Mouse (Mus musculus): ENCODE results near the gene Crbn.

The Crbn gene

DNA sequence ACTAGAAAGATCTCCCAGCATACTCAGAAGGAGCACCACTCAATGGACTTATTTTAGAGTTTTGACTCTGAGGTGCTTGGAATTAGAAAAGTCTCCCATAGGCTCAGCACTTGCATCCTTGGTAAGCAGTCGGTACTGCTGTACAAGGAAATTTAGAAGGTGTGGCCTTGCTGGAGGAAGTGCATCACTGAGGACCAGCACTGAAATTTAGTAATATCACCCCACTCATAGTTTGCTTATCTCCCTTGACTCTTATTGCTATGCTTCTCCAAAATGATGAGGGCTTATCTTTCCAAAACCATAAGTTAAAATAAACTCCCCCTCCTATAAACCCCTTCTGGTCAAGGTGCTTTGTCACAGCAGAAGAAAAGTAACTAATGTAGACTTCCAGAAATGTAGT is 38.4 kb downstream of the Crbn start:
- no peak for DNase-seq (ENCODE audit: low spot score)

- no peak for DNase-seq (ENCODE audit: low spot score)
These were observed 39.2 kb downstream of the Crbn start for GRCm38 (mm10) chr6:106760473-106761218.

DNA sequence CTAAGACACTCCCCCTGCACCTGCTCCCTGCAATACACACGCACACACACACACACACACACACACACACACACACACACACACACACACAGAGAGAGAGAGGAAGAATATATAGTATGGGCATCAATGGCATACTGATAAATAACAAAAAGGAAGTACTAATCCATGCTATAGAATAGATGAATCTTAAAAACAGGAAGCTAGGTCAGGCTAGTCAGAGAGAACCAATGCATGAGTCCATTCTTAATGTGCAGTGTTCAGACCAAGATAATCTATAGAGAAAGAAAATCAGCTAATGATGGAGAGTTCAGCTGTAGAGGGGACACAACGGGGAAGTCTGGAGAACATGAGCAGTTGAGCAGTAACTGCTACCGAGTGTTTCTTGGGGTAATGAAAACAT is 41.6 kb downstream of the Crbn start:
- DNase-seq (ENCODE audit: low spot score), result no peak

- no peak for DNase-seq (ENCODE audit: low spot score)
These were observed 49.6 kb downstream of the Crbn start for GRCm38 (mm10) chr6:106750291-106750690.

- no peak for DNase-seq (ENCODE audit: low spot score)
These were observed 50.9 kb downstream of the Crbn start, which contains the start of gene Il5ra for GRCm38 (mm10) chr6:106748887-106749388. Il5ra (minus strand) TSS chr6:106749037.

GRCm38 (mm10) chr6:106747804-106748203 is 52.1 kb downstream of the Crbn start:
- DNase-seq (ENCODE audit: low spot score), result no peak

DNA sequence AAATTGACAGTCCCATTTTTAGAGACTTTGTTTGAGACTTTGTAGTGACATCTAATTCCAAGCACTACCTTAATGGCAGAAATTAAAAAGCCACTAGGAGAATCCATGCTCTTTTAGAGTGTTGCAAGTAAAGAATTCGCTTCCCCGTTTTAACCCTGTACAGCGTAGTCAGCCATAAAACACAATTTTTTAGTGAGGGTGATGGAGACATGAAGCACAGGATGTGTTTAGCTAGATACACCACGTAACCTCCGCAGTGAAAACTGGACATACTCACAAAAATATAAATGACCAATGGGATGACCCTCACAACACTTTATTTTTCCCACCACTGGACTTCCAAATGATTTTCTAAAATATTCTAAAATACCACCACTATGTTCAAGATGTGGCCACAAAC is 52.6 kb downstream of the Crbn start:
- no peak for DNase-seq (ENCODE audit: low spot score)

GRCm38 (mm10) chr6:106745673-106746394 is 54.0 kb downstream of the Crbn start:
- no peak for DNase-seq (ENCODE audit: low spot score)

GRCm38 (mm10) chr6:106743556-106744233 is 56.2 kb downstream of the Crbn start:
- no peak for DNase-seq (ENCODE audit: low spot score)

DNA sequence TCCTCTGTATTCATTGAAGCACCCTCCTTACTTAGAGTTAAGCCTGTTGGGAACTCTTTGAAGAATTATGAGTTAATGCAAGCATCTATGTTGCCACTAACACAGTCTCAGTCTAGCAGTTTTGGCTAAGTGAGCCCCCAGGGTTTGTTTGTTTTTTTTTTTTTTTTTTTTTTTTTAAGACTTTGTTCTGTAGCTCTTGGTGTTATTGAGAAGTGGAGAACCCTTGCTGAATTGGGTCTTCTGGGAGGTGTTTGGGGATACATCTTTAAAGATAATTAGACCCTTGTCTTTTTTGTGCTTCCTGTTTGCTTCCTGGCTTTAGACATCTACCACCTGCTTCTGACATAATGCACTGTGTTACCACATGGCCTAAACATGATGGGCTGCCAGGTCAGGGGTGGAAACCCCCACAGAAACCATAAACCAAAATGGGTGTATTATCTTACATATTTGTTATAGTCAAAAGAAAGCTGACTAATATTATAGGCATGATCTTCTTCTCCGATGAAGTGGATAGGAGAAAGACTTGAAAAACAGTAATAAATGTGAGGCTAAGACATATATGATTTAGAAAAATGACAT is 59.5 kb downstream of the Crbn start:
- DNase-seq (ENCODE audit: low spot score), result no peak

GRCm38 (mm10) chr6:106738229-106738628 is 61.6 kb downstream of the Crbn start:
- DNase-seq (ENCODE audit: low spot score), result no peak

- no peak for DNase-seq (ENCODE audit: low spot score)
These were observed 67.3 kb downstream of the Crbn start for GRCm38 (mm10) chr6:106732563-106732962.

Measured in embryo, embryonic 10 days (tissue).